ENCODE assay signal across 10 mouse cellular contexts in the genomic region with DNA sequence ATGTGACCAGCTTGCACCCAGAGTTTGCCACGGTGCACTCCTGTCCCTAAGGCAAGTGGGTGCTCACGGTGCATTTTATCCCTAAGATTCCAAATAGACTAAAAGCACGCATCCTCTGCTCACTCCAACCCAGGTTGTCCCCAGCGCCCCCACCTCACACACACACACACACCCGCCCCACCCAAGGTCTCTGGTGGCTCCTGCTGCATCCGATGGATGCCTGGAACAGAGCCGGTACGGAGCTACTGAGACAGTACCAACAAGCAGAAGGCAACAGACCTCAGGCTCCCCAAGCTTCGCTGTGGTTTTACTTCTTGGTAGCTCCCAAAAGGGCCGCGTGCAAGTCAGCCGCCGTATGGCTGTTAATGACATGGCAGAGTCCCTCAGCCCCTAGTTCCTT. TPM values are rescaled to one million over a fixed set of nuclear protein-coding genes. Genes with fewer than 3 reads are reported as not detected.
DNase-seq lines count a peak whose midpoint lies in the region; ATAC-seq and TF ChIP-seq lines count a peak whose summit lies in the region.
"Had no signal": no experiment of that assay in that cellular context is flagged by ENCODE, and none has a peak within 500 bp of the region (broad histone marks: within the 10 kb centered on the region; RNA-seq: fewer than 3 reads in every experiment).

No protein-coding gene starts in this region.

- H3K4me2 ChIP-seq in kidney, postnatal 0 days (ENCODE audit: low read length), result peak overlapping the region; percentile 52
- H3K4me2 ChIP-seq in forebrain, embryonic 14.5 days (ENCODE audit: low read length), result peak overlapping the region; percentile 43
- H3K4me2 ChIP-seq in limb, embryonic 11.5 days (ENCODE audit: low read depth, severe bottlenecking), result peak overlapping the region; percentile 38
- H3K4me2 ChIP-seq in neural tube, embryonic 12.5 days (replicated peaks), result peak overlapping the region; percentile 51

- H3K36me3 ChIP-seq in kidney, postnatal 0 days (ENCODE audit: insufficient read depth, low read length), result peaks cover 7% of the 10 kb centered on the region
- peaks cover 8% of the 10 kb centered on the region; the same call in 1 of the 2 replicates for H3K36me3 ChIP-seq in forebrain, embryonic 14.5 days (ENCODE audit: control insufficient read depth, insufficient read depth, low read length)
- H3K36me3 ChIP-seq in limb, embryonic 11.5 days (ENCODE audit: control insufficient read depth, insufficient read depth, low read length), result no peaks in the 10 kb centered on the region; the same call in 1 of the 2 replicates
- peaks cover 7% of the 10 kb centered on the region for H3K36me3 ChIP-seq in neural tube, embryonic 12.5 days

- H3K9me3 ChIP-seq in kidney, postnatal 0 days (replicated peaks; ENCODE audit: low read length), result no peaks in the 10 kb centered on the region
- H3K9me3 ChIP-seq in forebrain, embryonic 14.5 days (replicated peaks; ENCODE audit: control insufficient read depth, low read length), result no peaks in the 10 kb centered on the region
- H3K9me3 ChIP-seq in limb, embryonic 11.5 days (ENCODE audit: control insufficient read depth, low read length), result no peaks in the 10 kb centered on the region
- H3K9me3 ChIP-seq in neural tube, embryonic 12.5 days, result no peaks in the 10 kb centered on the region

- no peak overlapping the region for H3K9ac ChIP-seq in kidney, postnatal 0 days (ENCODE audit: low read depth, low read length)
- H3K9ac ChIP-seq in forebrain, embryonic 14.5 days (ENCODE audit: low read length), result peak overlapping the region; percentile 26; the same call in 1 of the 2 replicates
- H3K9ac ChIP-seq in limb, embryonic 11.5 days (ENCODE audit: low read length), result no peak overlapping the region
- H3K9ac ChIP-seq in neural tube, embryonic 12.5 days, result no peak overlapping the region

- no peak for ATAC-seq in kidney, postnatal 0 days (replicated peaks; ENCODE audit: low FRiP score, low read depth)
- peak; percentile 21; the same call in 1 of the 2 replicates for ATAC-seq in forebrain, embryonic 14.5 days
- ATAC-seq in limb, embryonic 11.5 days (ENCODE audit: insufficient number of reproducible peaks, low FRiP score, low TSS enrichment, low read depth), result no peak
- 0 out of 2 replicates have a peak, but pooled peaks have one; percentile 10 for ATAC-seq in neural tube, embryonic 12.5 days (ENCODE audit: low FRiP score, low read depth)

- no peak for DNase-seq in kidney, postnatal 0 days (ENCODE audit: low spot score)
- no peak for DNase-seq in kidney, postnatal 4 days
- no peak for DNase-seq in forebrain, embryonic 14.5 days (ENCODE audit: low spot score)
- DNase-seq in limb, embryonic 11.5 days (ENCODE audit: low spot score), result no peak
- no peak for DNase-seq in spleen, postnatal 10 days (ENCODE audit: low spot score in 2 of 2)
- DNase-seq in lung, adult 18-20 months, result no peak
- no peak for DNase-seq in kidney, postnatal 14 days
- DNase-seq: thymus, adult 18-20 months had no signal

- no peaks in the 10 kb centered on the region for H3K27me3 ChIP-seq in kidney, postnatal 0 days (ENCODE audit: insufficient read depth, low read length)
- H3K27me3 ChIP-seq in forebrain, embryonic 14.5 days (replicated peaks; ENCODE audit: control insufficient read depth, insufficient read depth, low read length), result 0 out of 2 replicates have a peak, but pooled peaks cover 3% of the 10 kb centered on the region
- H3K27me3 ChIP-seq in limb, embryonic 11.5 days (ENCODE audit: control insufficient read depth, insufficient read depth, low read length), result no peaks in the 10 kb centered on the region
- peaks cover 9% of the 10 kb centered on the region; the same call in 1 of the 2 replicates for H3K27me3 ChIP-seq in neural tube, embryonic 12.5 days (replicated peaks)

- H3K4me3 ChIP-seq in kidney, postnatal 0 days (replicated peaks; ENCODE audit: low read depth, low read length), result peak overlapping the region; percentile 18; the same call in 1 of the 2 replicates
- peak overlapping the region; percentile 19 for H3K4me3 ChIP-seq in forebrain, embryonic 14.5 days (ENCODE audit: low read depth, low read length)
- peak overlapping the region; percentile 17 for H3K4me3 ChIP-seq in limb, embryonic 11.5 days (ENCODE audit: low read depth, low read length)
- no peak overlapping the region for H3K4me3 ChIP-seq in neural tube, embryonic 12.5 days
- H3K4me3 ChIP-seq: myocyte had no signal

- WGBS in kidney, postnatal 0 days, result 5% methylated on average over 13 of the region's 13 CpGs
- 14% methylated on average over 13 of the region's 13 CpGs for WGBS in forebrain, embryonic 14.5 days
- 10% methylated on average over 13 of the region's 13 CpGs for WGBS in limb, embryonic 11.5 days
- 12% methylated on average over 13 of the region's 13 CpGs for WGBS in neural tube, embryonic 12.5 days

- H3K27ac ChIP-seq in kidney, postnatal 0 days, result no peak overlapping the region
- H3K27ac ChIP-seq in forebrain, embryonic 14.5 days (ENCODE audit: low read depth, low read length), result no peak overlapping the region
- H3K27ac ChIP-seq in limb, embryonic 11.5 days (replicated peaks; ENCODE audit: low read depth, low read length), result no peak overlapping the region
- H3K27ac ChIP-seq in neural tube, embryonic 12.5 days, result no peak overlapping the region

- TF ChIP-seq CTCF in kidney, postnatal 0 days (IDR thresholded peaks at IDR 0.05; ENCODE audit: low read depth), result no peak

- peaks cover 11% of the 10 kb centered on the region; the same call in 1 of the 2 replicates for H3K4me1 ChIP-seq in kidney, postnatal 0 days (replicated peaks; ENCODE audit: insufficient read depth, low read length)
- no peaks in the 10 kb centered on the region for H3K4me1 ChIP-seq in forebrain, embryonic 14.5 days (ENCODE audit: control insufficient read depth, insufficient read depth, low read length)
- peaks cover 8% of the 10 kb centered on the region; the same call in 1 of the 2 replicates for H3K4me1 ChIP-seq in limb, embryonic 11.5 days (ENCODE audit: control insufficient read depth, insufficient read depth, low read length)
- H3K4me1 ChIP-seq in neural tube, embryonic 12.5 days, result peaks cover 23% of the 10 kb centered on the region

RNA-seq across cellular contexts. Expression of a gene that starts 0.4 kb away (rescaled TPM):
- polyA plus RNA-seq in kidney, postnatal 0 days (2015; fragmentation: Nextera tagmentation; extraction: Ambion mirVana), result 2.6 and 3.6 TPM in 2 replicates
- 2.1 and 2.7 TPM in 2 replicates for polyA plus RNA-seq in forebrain, embryonic 14.5 days (2014; fragmentation: Nextera tagmentation; extraction: Ambion mirVana)
- 1.1 TPM in 2 replicates for polyA plus RNA-seq in limb, embryonic 11.5 days (2014; fragmentation: Nextera tagmentation; extraction: Ambion mirVana)
- polyA plus RNA-seq in neural tube, embryonic 12.5 days (2016; fragmentation: Nextera tagmentation; extraction: Ambion mirVana), result 1.7 and 1.9 TPM in 2 replicates

RNA-seq across cellular contexts. Expression of a gene that starts 18.5 kb away (rescaled TPM):
- 269 and 299 TPM in 2 replicates for polyA plus RNA-seq in kidney, postnatal 0 days (2015; fragmentation: Nextera tagmentation; extraction: Ambion mirVana)
- polyA plus RNA-seq in forebrain, embryonic 14.5 days (2014; fragmentation: Nextera tagmentation; extraction: Ambion mirVana), result 156 and 176 TPM in 2 replicates
- polyA plus RNA-seq in limb, embryonic 11.5 days (2014; fragmentation: Nextera tagmentation; extraction: Ambion mirVana), result 154 and 157 TPM in 2 replicates
- 62.8 and 64.5 TPM in 2 replicates for polyA plus RNA-seq in neural tube, embryonic 12.5 days (2016; fragmentation: Nextera tagmentation; extraction: Ambion mirVana)

Comparison
In these comparisons a context has a peak if more than half of its experiments do, and no peak if none do; other contexts are left out.
1. ATAC-seq: peak in forebrain, embryonic 14.5 days (single experiment) and neural tube, embryonic 12.5 days (single experiment); none in kidney, postnatal 0 days (single experiment) and limb, embryonic 11.5 days (single experiment).
2. Peak in every context shown above with its lines, with median percentiles within 50 percentile points of each other: H3K4me2 ChIP-seq.